Mouse (Mus musculus) stomach, postnatal 0 days (tissue): ENCODE measurements around the gene Myt1. TPM values are rescaled to one million over a fixed set of nuclear protein-coding genes. Genes with fewer than 3 reads are reported as not detected.

Experiments used
- ATAC-seq: fragments of 200-750 bp; cut with Nextera tagmentation; 2 replicates; pipeline ENCODE4 v1.8.0; 2017; ENCODE audit not compliant: low FRiP score, low TSS enrichment
- DNase-seq: peaks from one replicate; pipeline ENCODE4 v3.0.0-alpha.2; 2016; ENCODE audit warnings: low spot score
- H3K27ac ChIP-seq: fragments of 300-500 bp; sonication (generic); replicated peaks from 2 replicates; pipeline ENCODE4 v1.5.1; 2014; ENCODE audit warnings: mild to moderate bottlenecking, control low read depth
- H3K27me3 ChIP-seq: fragments of 300-500 bp; sonication (generic); 2 replicates; pipeline ENCODE4 v1.6.1; 2014; ENCODE audit warnings: low read length; ENCODE audit not compliant: control insufficient read depth, insufficient read depth
- H3K36me3 ChIP-seq: fragments of 300-500 bp; sonication (generic); 2 replicates; pipeline ENCODE4 v1.6.1; 2014; ENCODE audit warnings: low read length, mixed read lengths; ENCODE audit not compliant: control insufficient read depth, insufficient read depth
- H3K4me1 ChIP-seq: fragments of 300-500 bp; sonication (generic); replicated peaks from 2 replicates; pipeline ENCODE4 v1.6.1; 2014; ENCODE audit warnings: antibody characterized with exemption; ENCODE audit not compliant: control insufficient read depth, insufficient read depth
- H3K4me2 ChIP-seq: fragments of 300-500 bp; sonication (generic); replicated peaks from 2 replicates; pipeline ENCODE4 v1.6.1; 2014; ENCODE audit warnings: low read depth, mild to moderate bottlenecking, control low read depth, moderate library complexity
- H3K4me3 ChIP-seq: fragments of 300-500 bp; sonication (generic); 2 replicates; pipeline ENCODE4 v1.5.1; 2014; ENCODE audit warnings: low read depth, low read length, control low read depth
- H3K9ac ChIP-seq: fragments of 300-500 bp; sonication (generic); 2 replicates; pipeline ENCODE4 v1.6.1; 2014; ENCODE audit warnings: mild to moderate bottlenecking, low read length, control low read depth, mixed read lengths
- H3K9me3 ChIP-seq: fragments of 300-500 bp; sonication (generic); 2 replicates; pipeline ENCODE4 v1.6.1; 2016; ENCODE audit warnings: low read length; ENCODE audit not compliant: control insufficient read depth
- CTCF ChIP-seq: IDR thresholded peaks from 2 replicates; pipeline ENCODE4 v1.5.1; 2016; ENCODE audit warnings: antibody characterized with exemption, low read depth, mild to moderate bottlenecking, moderate library complexity
- EP300 ChIP-seq: optimal IDR thresholded peaks from 2 replicates; pipeline ENCODE3; 2016; ENCODE audit warnings: antibody characterized with exemption
- WGBS: fragments of 180-500 bp; shearing (Covaris S2); extraction: QIAGEN DNeasy Blood & Tissue Kit; methylation state at CpG from one replicate; pipeline ENCODE4 v1.1.7; 2014; 5-methylcytosine and 5-hydroxymethylcytosine counted together
- polyA plus RNA-seq: library from polyadenylated mRNA; unstranded; fragments of >200 nt; fragmentation: Nextera tagmentation; extraction: Ambion mirVana; gene quantifications from 2 replicates; pipeline ENCODE4 v1.2.1, GENCODE M21; 2015

Myt1 gene
- polyA plus RNA-seq, 1 experiment from 2014 or later = 0.29 TPM

DNA sequence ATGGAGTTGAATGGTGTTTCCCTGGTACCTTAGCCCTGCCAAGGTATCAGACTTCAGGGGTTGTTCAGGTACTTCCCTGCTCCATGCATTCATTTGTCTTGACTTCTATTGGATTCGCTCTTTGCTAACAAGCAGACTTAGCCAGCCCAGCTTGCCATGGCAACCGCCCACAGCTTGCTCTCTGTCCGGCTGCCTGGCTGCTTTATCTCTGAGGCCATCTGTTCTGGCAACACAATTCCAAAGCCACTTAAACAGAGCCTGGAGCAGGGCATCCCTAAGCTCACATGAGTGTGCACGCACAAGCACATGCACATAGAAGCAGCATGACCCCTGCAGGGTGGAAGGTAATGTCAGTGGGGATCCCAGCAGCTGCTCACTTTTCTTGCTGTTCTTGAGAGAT, 4.1 kb upstream of the Myt1 start:
- Histone ChIP-seq H3K9ac (no peak overlapping the region), H3K4me2 (no peak overlapping the region), H3K27me3 (no peaks in the 10 kb centered on the region), H3K9me3 (no peaks in the 10 kb centered on the region), H3K27ac (no peak overlapping the region), H3K36me3 (no peaks in the 10 kb centered on the region), H3K4me1 (no peaks in the 10 kb centered on the region), H3K4me3 (no peak overlapping the region)
- TF ChIP-seq EP300 (no peak), CTCF (no peak)
- 25% methylated on average over 4 of the region's 4 CpGs for WGBS
- ATAC-seq = no peak
- DNase-seq = no peak

DNA sequence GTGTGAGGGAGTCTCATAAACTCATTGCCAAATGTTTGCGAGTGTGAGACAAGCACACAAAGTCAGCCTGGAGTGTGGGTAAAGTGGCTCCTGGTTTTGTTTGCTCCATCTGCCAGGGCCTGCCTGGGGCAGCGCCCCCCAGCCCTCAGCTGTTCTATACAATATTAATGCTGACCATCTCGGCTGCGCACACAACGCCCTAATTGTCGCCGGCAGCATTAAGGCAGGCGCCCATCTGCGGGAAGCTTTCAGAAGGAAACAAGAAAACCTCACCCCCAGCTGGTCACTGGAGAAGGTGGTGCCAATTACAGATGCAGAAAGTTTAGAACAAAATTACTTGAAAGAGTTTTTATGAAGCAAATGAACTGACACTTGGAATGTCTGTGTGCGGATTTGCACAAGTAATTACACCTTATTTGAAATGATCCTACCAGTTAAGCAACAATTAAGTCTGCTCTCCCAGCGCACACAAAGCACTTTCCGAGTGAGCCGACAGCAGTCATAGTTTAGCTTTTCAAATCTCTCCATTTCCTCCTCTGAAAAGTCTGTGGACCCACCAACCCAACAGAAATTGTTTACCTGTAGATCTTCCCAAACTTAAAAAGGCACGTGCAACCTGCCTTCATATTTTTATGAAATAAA, 875 bp downstream of the Myt1 start:
- H3K27me3 ChIP-seq = no peaks in the 10 kb centered on the region
- H3K9ac ChIP-seq = no peak overlapping the region
- no peaks in the 10 kb centered on the region for H3K4me1 ChIP-seq
- ATAC-seq (no peak), DNase-seq (no peak)
- no peak overlapping the region for H3K4me2 ChIP-seq
- no peak overlapping the region for H3K27ac ChIP-seq
- no peaks in the 10 kb centered on the region for H3K9me3 ChIP-seq
- no peaks in the 10 kb centered on the region for H3K36me3 ChIP-seq
- no peak overlapping the region for H3K4me3 ChIP-seq
- TF ChIP-seq CTCF (no peak), EP300 (no peak)
- 37% methylated on average over 14 of the region's 14 CpGs for WGBS

DNA sequence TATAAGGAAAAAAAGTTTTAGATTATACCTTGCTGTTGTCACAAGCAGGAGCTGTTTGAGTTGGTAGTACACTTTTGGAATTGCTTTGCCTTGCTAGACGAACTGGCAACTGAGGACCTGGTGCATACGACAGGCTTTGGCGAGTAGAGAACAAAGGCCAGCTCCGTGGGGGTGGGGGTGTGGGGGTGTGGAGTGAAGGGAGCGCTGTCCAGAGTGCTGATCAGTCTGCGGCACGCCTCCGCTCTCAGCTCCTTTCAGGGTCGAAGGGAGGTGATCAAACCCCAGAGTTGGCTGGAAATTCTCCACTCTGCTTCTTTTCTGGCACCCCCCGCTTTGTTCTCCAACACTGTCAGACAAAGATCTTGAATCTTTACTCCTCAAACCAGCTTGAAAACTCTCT, 1.5 kb downstream of the Myt1 start:
- Histone ChIP-seq H3K4me2 (no peak overlapping the region), H3K27me3 (no peaks in the 10 kb centered on the region), H3K4me1 (no peaks in the 10 kb centered on the region), H3K36me3 (no peaks in the 10 kb centered on the region), H3K4me3 (no peak overlapping the region), H3K9me3 (no peaks in the 10 kb centered on the region), H3K9ac (no peak overlapping the region), H3K27ac (no peak overlapping the region)
- DNase-seq = peak; percentile 50
- WGBS = 2% methylated on average over 10 of the region's 10 CpGs
- no peak for ATAC-seq
- no peak for TF ChIP-seq EP300
- no peak for TF ChIP-seq CTCF

DNA sequence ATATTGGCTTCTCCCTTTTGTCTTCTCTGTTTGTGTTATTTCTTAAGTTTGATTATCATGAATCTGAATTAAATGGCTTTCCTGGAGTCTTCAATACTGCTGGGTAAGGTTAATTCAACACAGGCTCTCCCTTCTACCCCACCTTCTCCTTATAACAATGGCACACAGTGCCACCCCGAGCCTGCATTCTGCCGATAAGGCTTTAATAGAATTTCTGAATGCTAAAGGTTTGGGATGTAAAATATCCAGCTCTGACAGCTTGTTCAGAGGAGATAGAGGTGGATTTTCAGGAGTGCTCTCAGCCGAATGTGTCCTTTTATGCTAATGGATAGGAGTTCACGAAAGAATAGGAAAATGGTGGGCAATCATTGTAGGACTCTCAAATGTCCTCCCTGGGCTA, 2.1 kb downstream of the Myt1 start:
- Histone ChIP-seq H3K36me3 (no peaks in the 10 kb centered on the region), H3K9ac (no peak overlapping the region), H3K4me3 (no peak overlapping the region), H3K9me3 (no peaks in the 10 kb centered on the region), H3K4me1 (no peaks in the 10 kb centered on the region), H3K27me3 (no peaks in the 10 kb centered on the region), H3K27ac (no peak overlapping the region), H3K4me2 (no peak overlapping the region)
- no peak for TF ChIP-seq EP300
- no peak for TF ChIP-seq CTCF
- DNase-seq (no peak), ATAC-seq (no peak)
- whole genome bisulfite sequencing = 79% methylated on average over 4 of the region's 4 CpGs

DNA sequence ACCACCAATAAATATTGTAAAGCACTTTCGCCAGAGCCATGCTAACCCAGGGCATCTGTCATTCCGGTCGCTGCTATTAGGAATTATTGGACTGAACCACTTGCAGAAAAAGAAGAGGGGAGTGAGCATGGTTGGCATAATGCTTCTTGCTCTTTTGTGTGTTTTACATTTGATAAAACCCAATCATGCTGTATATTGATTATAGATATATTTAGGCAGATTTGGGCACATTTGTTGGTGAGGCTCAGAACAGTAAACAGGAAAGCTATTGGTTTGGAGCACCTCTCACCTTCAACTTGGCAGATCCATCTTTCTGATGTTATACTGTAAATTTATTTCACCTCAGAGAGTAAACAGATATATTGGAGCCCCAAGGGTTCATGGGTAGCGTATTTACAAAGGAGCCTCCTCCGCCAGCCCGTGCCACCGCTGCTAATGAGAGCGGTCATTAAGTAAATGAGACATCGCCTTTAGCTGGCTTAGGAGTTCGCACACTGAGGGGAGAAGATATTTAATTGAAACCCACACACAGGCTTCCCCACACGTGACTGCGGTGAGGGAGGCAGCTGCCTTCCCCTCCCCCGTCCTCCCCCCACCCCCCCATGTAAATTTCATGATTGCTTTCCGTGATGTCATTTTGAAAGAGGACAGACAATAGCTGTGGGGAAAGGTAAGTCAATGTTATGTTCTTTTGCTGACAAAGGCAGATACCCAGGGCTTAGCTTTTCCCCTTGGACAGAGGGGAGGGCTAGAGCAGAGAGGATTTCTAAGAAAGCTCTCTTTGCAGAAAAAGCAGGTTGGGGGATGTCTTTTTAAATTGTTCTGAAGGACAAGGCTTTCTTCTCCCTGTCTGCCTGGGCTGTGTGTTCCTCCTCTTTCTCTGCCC, 3.8 kb downstream of the Myt1 start:
- DNase-seq (no peak), ATAC-seq (no peak)
- Histone ChIP-seq H3K4me1 (no peaks in the 10 kb centered on the region), H3K9me3 (no peaks in the 10 kb centered on the region), H3K9ac (no peak overlapping the region), H3K27ac (no peak overlapping the region), H3K36me3 (no peaks in the 10 kb centered on the region), H3K27me3 (no peaks in the 10 kb centered on the region), H3K4me3 (no peak overlapping the region), H3K4me2 (no peak overlapping the region)
- 38% methylated on average over 14 of the region's 14 CpGs for WGBS
- no peak for TF ChIP-seq EP300
- TF ChIP-seq CTCF = no peak

DNA sequence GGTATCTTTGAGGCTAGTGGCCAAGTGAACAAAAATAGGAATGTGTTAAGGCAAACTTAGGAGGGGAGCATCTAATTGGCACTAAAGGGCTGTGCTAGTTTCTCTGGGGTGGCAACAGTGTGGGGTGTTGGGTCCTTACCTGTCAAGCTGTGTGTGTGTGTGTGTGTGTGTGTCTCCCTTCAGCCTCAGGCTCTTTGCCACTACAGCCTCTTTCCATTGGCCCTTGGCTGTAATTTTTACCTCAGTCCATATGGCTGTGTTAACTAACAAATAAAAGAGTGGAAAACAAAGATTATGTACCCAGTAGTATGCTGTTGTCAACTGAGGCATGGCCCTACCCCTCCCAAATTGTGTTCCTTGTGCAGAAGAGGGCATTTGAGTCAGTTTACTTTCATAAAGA, 5.3 kb downstream of the Myt1 start:
- DNase-seq (no peak), ATAC-seq (no peak)
- no peak overlapping the region for H3K9ac ChIP-seq
- no peaks in the 10 kb centered on the region for H3K9me3 ChIP-seq
- no peak overlapping the region for H3K27ac ChIP-seq
- no peak overlapping the region for H3K4me2 ChIP-seq
- no peak overlapping the region for H3K4me3 ChIP-seq
- TF ChIP-seq EP300 (no peak), CTCF (no peak)
- H3K36me3 ChIP-seq = no peaks in the 10 kb centered on the region
- H3K27me3 ChIP-seq = no peaks in the 10 kb centered on the region
- no peaks in the 10 kb centered on the region for H3K4me1 ChIP-seq
